Mouse (Mus musculus): Measurements from ENCODE around the gene Macrod2. TPM values are rescaled to one million over a fixed set of nuclear protein-coding genes. Genes with fewer than 3 reads are reported as not detected.

The Macrod2 gene
- polyA plus RNA-seq, 1 experiment from 2014 or later, result 31.9 TPM

DNA sequence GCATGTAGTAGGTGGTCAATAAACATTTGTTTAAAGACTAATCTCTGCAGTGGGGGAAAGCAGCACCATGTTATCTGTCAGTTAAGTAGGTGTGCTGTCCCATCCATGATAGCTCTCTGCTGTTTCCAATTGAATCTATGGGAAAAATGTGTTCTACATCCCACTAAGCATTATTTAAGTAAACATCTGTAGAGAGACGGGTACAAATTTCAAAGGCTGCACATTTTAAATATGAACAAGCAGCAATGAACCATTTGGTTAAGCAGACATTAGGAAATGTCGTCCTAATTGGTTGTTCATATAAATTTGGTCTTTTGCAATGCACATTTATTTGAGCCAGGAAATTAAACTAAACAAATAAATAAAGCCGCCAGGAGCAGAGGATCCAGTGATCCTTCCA, 1277.7 kb downstream of the Macrod2 start:
- no peak for TF ChIP-seq CTCF (IDR thresholded peaks at IDR 0.05; ENCODE audit: low read depth)
- TF ChIP-seq EP300 (optimal IDR thresholded peaks at IDR 0.05), result no peak
- Histone ChIP-seq H3K36me3 (ENCODE audit: control insufficient read depth, insufficient read depth, low read length) (no peaks in the 10 kb centered on the region), H3K9me3 (ENCODE audit: control insufficient read depth, low read length) (no peaks in the 10 kb centered on the region), H3K4me2 (replicated peaks; ENCODE audit: low read depth) (no peak overlapping the region), H3K4me1 (replicated peaks; ENCODE audit: control insufficient read depth, insufficient read depth) (no peaks in the 10 kb centered on the region), H3K27me3 (ENCODE audit: control insufficient read depth, insufficient read depth, low read length) (no peaks in the 10 kb centered on the region), H3K27ac (replicated peaks) (no peak overlapping the region), H3K9ac (ENCODE audit: low read length) (no peak overlapping the region), H3K4me3 (ENCODE audit: low read depth, low read length) (no peak overlapping the region)
- WGBS, result 53% methylated on average over 3 of the region's 3 CpGs
- no peak for DNase-seq (ENCODE audit: low spot score)
- ATAC-seq (ENCODE audit: low FRiP score, low TSS enrichment), result no peak

DNA sequence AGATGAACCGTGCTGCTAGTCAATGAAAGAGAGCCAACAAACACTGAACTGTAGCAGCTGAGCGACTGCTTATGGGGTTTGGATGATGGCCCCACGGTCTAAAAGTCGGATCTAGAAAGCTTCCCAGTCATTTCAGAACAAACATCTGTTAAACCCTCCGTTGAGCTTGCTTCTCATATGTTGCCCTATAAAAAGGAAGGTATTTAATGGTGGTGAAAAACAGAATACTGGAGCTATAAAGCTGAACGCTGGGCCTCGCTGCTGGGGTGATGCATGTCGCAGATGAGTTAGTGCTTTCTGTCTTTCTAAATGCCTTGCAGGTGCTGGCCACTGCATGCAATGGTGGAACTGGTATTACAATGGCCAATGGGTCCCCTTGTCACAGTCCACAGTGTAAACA, 1278.3 kb downstream of the Macrod2 start:
- H3K4me3 ChIP-seq (ENCODE audit: low read depth, low read length), result no peak overlapping the region
- WGBS, result 71% methylated on average over 8 of the region's 8 CpGs
- no peak for TF ChIP-seq CTCF (IDR thresholded peaks at IDR 0.05; ENCODE audit: low read depth)
- TF ChIP-seq EP300 (optimal IDR thresholded peaks at IDR 0.05), result no peak
- no peak overlapping the region for H3K9ac ChIP-seq (ENCODE audit: low read length)
- ATAC-seq (ENCODE audit: low FRiP score, low TSS enrichment) (no peak), DNase-seq (ENCODE audit: low spot score) (no peak)
- H3K9me3 ChIP-seq (ENCODE audit: control insufficient read depth, low read length), result no peaks in the 10 kb centered on the region
- H3K36me3 ChIP-seq (ENCODE audit: control insufficient read depth, insufficient read depth, low read length), result no peaks in the 10 kb centered on the region
- no peaks in the 10 kb centered on the region for H3K27me3 ChIP-seq (ENCODE audit: control insufficient read depth, insufficient read depth, low read length)
- H3K27ac ChIP-seq (replicated peaks), result no peak overlapping the region
- no peaks in the 10 kb centered on the region for H3K4me1 ChIP-seq (replicated peaks; ENCODE audit: control insufficient read depth, insufficient read depth)
- H3K4me2 ChIP-seq (replicated peaks; ENCODE audit: low read depth), result no peak overlapping the region

DNA sequence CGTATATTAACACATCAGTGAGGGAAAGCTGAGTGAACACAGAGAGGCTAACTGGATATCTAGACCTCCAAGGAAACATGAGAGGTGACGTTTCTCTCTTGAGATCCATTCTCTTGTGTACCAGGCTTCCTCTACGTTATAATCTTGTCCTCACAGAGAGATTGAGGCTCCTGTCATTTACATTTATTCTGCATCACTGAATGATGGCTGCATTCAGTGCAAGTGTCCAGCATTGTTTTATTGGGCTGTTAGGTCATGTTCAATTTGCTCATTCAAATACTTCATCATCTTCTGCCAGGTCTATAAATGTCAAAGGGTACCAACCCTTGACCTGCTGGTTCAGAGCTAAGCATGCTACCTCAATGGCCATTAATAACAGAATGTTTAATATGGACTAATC, 1302.4 kb downstream of the Macrod2 start:
- ATAC-seq (ENCODE audit: low FRiP score, low TSS enrichment) (no peak), DNase-seq (ENCODE audit: low spot score) (no peak)
- Histone ChIP-seq H3K4me2 (replicated peaks; ENCODE audit: low read depth) (no peak overlapping the region), H3K27ac (replicated peaks) (no peak overlapping the region), H3K27me3 (ENCODE audit: control insufficient read depth, insufficient read depth, low read length) (no peaks in the 10 kb centered on the region), H3K9ac (ENCODE audit: low read length) (no peak overlapping the region), H3K36me3 (ENCODE audit: control insufficient read depth, insufficient read depth, low read length) (no peaks in the 10 kb centered on the region), H3K4me1 (replicated peaks; ENCODE audit: control insufficient read depth, insufficient read depth) (no peaks in the 10 kb centered on the region), H3K4me3 (ENCODE audit: low read depth, low read length) (no peak overlapping the region), H3K9me3 (ENCODE audit: control insufficient read depth, low read length) (no peaks in the 10 kb centered on the region; the same call in 1 of the 2 replicates)
- 83% methylated on average over 3 of the region's 3 CpGs for WGBS
- TF ChIP-seq EP300 (optimal IDR thresholded peaks at IDR 0.05) (no peak), CTCF (IDR thresholded peaks at IDR 0.05; ENCODE audit: low read depth) (no peak)

DNA sequence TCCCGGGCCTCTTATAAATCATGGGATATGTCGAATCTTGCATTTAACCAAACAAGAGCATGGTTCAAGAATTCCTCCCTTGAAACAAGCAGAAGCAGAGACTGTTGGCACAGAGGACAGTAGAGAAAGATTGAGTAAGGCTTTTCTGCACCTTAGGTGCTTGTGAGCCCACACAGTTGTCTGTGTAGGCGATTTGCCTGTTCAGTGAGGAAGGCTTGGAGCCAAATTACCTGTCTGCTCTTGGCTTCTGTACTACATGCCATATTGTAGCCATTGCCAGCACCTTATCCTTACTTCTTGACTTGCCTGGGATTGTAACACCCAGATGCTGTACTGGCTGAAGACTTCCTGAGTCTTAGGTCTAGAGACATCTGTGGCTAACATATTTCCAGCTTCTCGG, 1303.2 kb downstream of the Macrod2 start:
- ATAC-seq (ENCODE audit: low FRiP score, low TSS enrichment) (no peak), DNase-seq (ENCODE audit: low spot score) (no peak)
- Histone ChIP-seq H3K9ac (ENCODE audit: low read length) (no peak overlapping the region), H3K27me3 (ENCODE audit: control insufficient read depth, insufficient read depth, low read length) (no peaks in the 10 kb centered on the region), H3K36me3 (ENCODE audit: control insufficient read depth, insufficient read depth, low read length) (no peaks in the 10 kb centered on the region), H3K27ac (replicated peaks) (no peak overlapping the region), H3K4me2 (replicated peaks; ENCODE audit: low read depth) (no peak overlapping the region), H3K4me3 (ENCODE audit: low read depth, low read length) (no peak overlapping the region), H3K9me3 (ENCODE audit: control insufficient read depth, low read length) (no peaks in the 10 kb centered on the region; the same call in 1 of the 2 replicates), H3K4me1 (replicated peaks; ENCODE audit: control insufficient read depth, insufficient read depth) (no peaks in the 10 kb centered on the region)
- WGBS, result 63% methylated on average over 4 of the region's 4 CpGs
- no peak for TF ChIP-seq CTCF (IDR thresholded peaks at IDR 0.05; ENCODE audit: low read depth)
- no peak for TF ChIP-seq EP300 (optimal IDR thresholded peaks at IDR 0.05)

DNA sequence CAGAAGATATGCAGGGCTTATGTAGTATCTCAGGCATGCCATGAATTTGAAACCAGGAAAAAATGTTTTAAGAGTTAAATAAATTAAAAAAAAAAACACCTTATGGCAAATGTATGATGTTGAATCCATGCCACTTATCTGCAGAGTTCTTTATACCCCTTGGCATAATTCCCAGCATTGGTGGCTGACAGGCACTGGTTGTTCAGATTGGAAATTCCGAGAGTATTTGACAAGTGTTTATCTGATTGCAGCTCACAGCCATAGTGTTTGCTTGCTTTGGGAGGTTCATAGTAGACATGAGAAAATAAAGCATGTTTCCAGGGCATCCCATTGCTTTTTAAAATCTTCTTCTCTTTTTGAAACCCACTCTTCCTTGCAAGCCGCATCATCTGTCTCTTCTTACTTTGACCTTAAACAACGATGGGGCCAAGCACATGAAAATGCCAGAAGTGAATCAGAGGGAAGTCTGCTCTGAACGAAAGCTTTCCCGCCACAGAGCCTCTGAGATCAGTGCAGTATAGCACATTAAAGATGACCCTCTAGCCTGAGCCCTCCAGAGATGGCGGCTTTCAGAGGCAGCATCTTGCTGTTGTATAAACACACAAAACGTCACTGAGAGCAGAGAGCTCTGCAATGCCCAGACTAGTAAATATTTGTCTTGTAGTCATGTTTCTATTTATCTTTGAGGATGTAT, 1305.8 kb downstream of the Macrod2 start:
- no peak for TF ChIP-seq EP300 (optimal IDR thresholded peaks at IDR 0.05)
- TF ChIP-seq CTCF (IDR thresholded peaks at IDR 0.05; ENCODE audit: low read depth), result no peak
- WGBS, result 23% methylated on average over 7 of the region's 7 CpGs

DNA sequence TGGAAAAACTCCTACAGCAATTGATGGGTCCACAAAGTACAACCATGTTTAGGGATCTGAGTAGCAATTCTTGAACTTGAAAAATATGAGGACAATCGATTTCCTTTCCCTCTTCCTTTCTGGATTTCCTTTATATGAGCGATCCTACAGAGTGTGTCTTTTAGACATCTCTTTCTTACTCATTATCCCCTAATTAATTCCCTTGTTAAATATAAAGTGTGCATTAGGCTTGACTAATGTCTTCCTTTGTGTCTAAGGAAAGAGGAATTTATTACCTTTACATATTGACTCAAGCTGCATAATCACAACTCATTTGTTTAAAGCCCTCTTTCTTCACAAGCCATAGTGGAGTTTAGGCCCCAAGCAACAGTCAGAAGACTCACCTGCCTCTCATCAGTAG, 1316.7 kb downstream of the Macrod2 start:
- no peaks in the 10 kb centered on the region for H3K36me3 ChIP-seq (ENCODE audit: control insufficient read depth, insufficient read depth, low read length)
- H3K27ac ChIP-seq (replicated peaks), result no peak overlapping the region
- no peak overlapping the region for H3K9ac ChIP-seq (ENCODE audit: low read length)
- TF ChIP-seq CTCF (IDR thresholded peaks at IDR 0.05; ENCODE audit: low read depth) (no peak), EP300 (optimal IDR thresholded peaks at IDR 0.05) (no peak)
- WGBS, result 87% methylated on average over 2 of the region's 2 CpGs
- DNase-seq (ENCODE audit: low spot score) (no peak), ATAC-seq (ENCODE audit: low FRiP score, low TSS enrichment) (no peak)
- no peak overlapping the region for H3K4me2 ChIP-seq (replicated peaks; ENCODE audit: low read depth)
- H3K4me3 ChIP-seq (ENCODE audit: low read depth, low read length), result no peak overlapping the region
- H3K27me3 ChIP-seq (ENCODE audit: control insufficient read depth, insufficient read depth, low read length), result no peaks in the 10 kb centered on the region
- H3K9me3 ChIP-seq (ENCODE audit: control insufficient read depth, low read length), result no peaks in the 10 kb centered on the region
- no peaks in the 10 kb centered on the region for H3K4me1 ChIP-seq (replicated peaks; ENCODE audit: control insufficient read depth, insufficient read depth)

More for the DNA sequence above, 1305.8 kb downstream of the Macrod2 start:
- ATAC-seq (ENCODE audit: low FRiP score, low TSS enrichment) (no peak), DNase-seq (ENCODE audit: low spot score) (no peak)
- no peaks in the 10 kb centered on the region for H3K9me3 ChIP-seq (ENCODE audit: control insufficient read depth, low read length)
- H3K4me2 ChIP-seq (replicated peaks; ENCODE audit: low read depth), result no peak overlapping the region
- H3K36me3 ChIP-seq (ENCODE audit: control insufficient read depth, insufficient read depth, low read length), result no peaks in the 10 kb centered on the region
- H3K9ac ChIP-seq (ENCODE audit: low read length), result no peak overlapping the region
- H3K27me3 ChIP-seq (ENCODE audit: control insufficient read depth, insufficient read depth, low read length), result no peaks in the 10 kb centered on the region
- no peaks in the 10 kb centered on the region for H3K4me1 ChIP-seq (replicated peaks; ENCODE audit: control insufficient read depth, insufficient read depth)
- no peak overlapping the region for H3K27ac ChIP-seq (replicated peaks)
- no peak overlapping the region for H3K4me3 ChIP-seq (ENCODE audit: low read depth, low read length)

All from stomach, postnatal 0 days (tissue).